Mouse (Mus musculus) liver, adult 2 months (tissue): Measurements from ENCODE around the gene Nyap1. TPM values are rescaled to one million over a fixed set of nuclear protein-coding genes. Genes with fewer than 3 reads are reported as not detected.

ENCODE experiments used
- DNase-seq: peaks from one replicate; pipeline ENCODE4 v3.0.0-alpha.2; 2011; ENCODE audit warnings: low read depth, low spot score; ENCODE audit errors: extremely low read depth
- H3K27ac ChIP-seq: fragments of 200-500 bp; replicated peaks from 2 replicates; pipeline ENCODE4 v1.5.1; 2012; ENCODE audit warnings: low read depth, mild to moderate bottlenecking, control low read depth, inconsistent platforms, low read length; ENCODE audit not compliant: insufficient read depth
- H3K27me3 ChIP-seq: fragments of 200-500 bp; 2 replicates; pipeline ENCODE4 v1.6.1; 2012; ENCODE audit warnings: mild to moderate bottlenecking, moderate library complexity, low read length, inconsistent platforms; ENCODE audit not compliant: control insufficient read depth, insufficient read depth
- H3K36me3 ChIP-seq: fragments of 200-500 bp; 2 replicates; pipeline ENCODE4 v1.6.1; 2012; ENCODE audit warnings: low read length, inconsistent platforms; ENCODE audit not compliant: control insufficient read depth, insufficient read depth
- H3K4me1 ChIP-seq: fragments of 200-500 bp; 2 replicates; pipeline ENCODE4 v1.6.1; 2011; ENCODE audit warnings: low read length; ENCODE audit not compliant: control insufficient read depth, insufficient read depth
- H3K4me3 ChIP-seq: fragments of 200-500 bp; 2 replicates; pipeline ENCODE4 v1.5.1; 2011; ENCODE audit warnings: low read depth, mild to moderate bottlenecking, control low read depth, low read length, moderate library complexity; ENCODE audit not compliant: insufficient read depth
- H3K79me2 ChIP-seq: fragments of 200-500 bp; 2 replicates; pipeline ENCODE4 v1.6.1; 2012; ENCODE audit warnings: inconsistent platforms, mild to moderate bottlenecking, low read length, moderate library complexity; ENCODE audit not compliant: control insufficient read depth, insufficient read depth
- H3K9ac ChIP-seq: fragments of 200-500 bp; 2 replicates; pipeline ENCODE4 v1.6.1; 2012; ENCODE audit warnings: low read depth, mild to moderate bottlenecking, control low read depth, inconsistent platforms, low read length
- CTCF ChIP-seq: fragments of 200-500 bp; IDR thresholded peaks from 2 replicates; pipeline ENCODE4 v1.5.1; 2011; ENCODE audit warnings: low read depth, low read length, control low read depth
- POLR2A ChIP-seq: fragments of 200-500 bp; IDR thresholded peaks from 2 replicates; pipeline ENCODE4 v1.6.1; 2011; ENCODE audit warnings: low read length, control low read depth; ENCODE audit not compliant: insufficient read depth; ENCODE audit errors: extremely low read depth
- WGBS: fragments of 180-500 bp; shearing (Covaris S2); methylation state at CpG from one replicate; pipeline ENCODE4 v1.1.7; 2018; 5-methylcytosine and 5-hydroxymethylcytosine counted together
- polyA plus RNA-seq: library from polyadenylated mRNA; depleted of rRNA; stranded (reverse); fragments of >200 nt; gene quantifications from 2 replicates; pipeline ENCODE4 v1.2.3, GENCODE M21; 2012; rRNA removed
- total RNA-seq: library from RNA; depleted of rRNA; stranded (reverse); fragments of >200 nt; gene quantifications from 2 replicates; pipeline ENCODE4 v1.2.3, GENCODE M21; 2014; rRNA removed

Nyap1 gene
- total and polyA plus RNA-seq, 2 experiments = 0.18 to 0.28 TPM

- DNase-seq = peak; percentile 94
These were observed 57.8 kb downstream of the Nyap1 start for GRCm38 (mm10) chr5:137683388-137684293.

GRCm38 (mm10) chr5:137682526-137682925, 58.9 kb downstream of the Nyap1 start:
- Histone ChIP-seq H3K27me3 (no peaks in the 10 kb centered on the region), H3K36me3 (no peaks in the 10 kb centered on the region), H3K4me1 (peaks cover 18% of the 10 kb centered on the region), H3K9ac (no peak overlapping the region), H3K79me2 (peaks cover 27% of the 10 kb centered on the region; the same call in 1 of the 2 replicates), H3K27ac (0 out of 2 replicates have a peak overlapping the region, but pooled peaks have one; percentile 5), H3K4me3 (no peak overlapping the region)
- 79% methylated on average over 6 of the region's 6 CpGs for WGBS
- TF ChIP-seq POLR2A (no peak), CTCF (no peak)
- no peak for DNase-seq

More at GRCm38 (mm10) chr5:137683388-137684293, 57.8 kb downstream of the Nyap1 start:
- H3K4me3 ChIP-seq = peak overlapping the region; percentile 81
- H3K79me2 ChIP-seq = peaks cover 17% of the 10 kb centered on the region; the same call in 1 of the 2 replicates
- H3K27me3 ChIP-seq = no peaks in the 10 kb centered on the region
- 2% methylated on average over 28 of the region's 28 CpGs for WGBS
- H3K27ac ChIP-seq = peak overlapping the region; percentile 90
- H3K4me1 ChIP-seq = peaks cover 15% of the 10 kb centered on the region
- peak overlapping the region; percentile 86 for H3K9ac ChIP-seq
- no peak for TF ChIP-seq POLR2A
- no peak for TF ChIP-seq CTCF
- H3K36me3 ChIP-seq = no peaks in the 10 kb centered on the region

Other genes starting within 250 kb of the Nyap1 start
- 5.9 and 8.0 TPM in 2 replicates for gene Pop7, start 239.1 kb downstream of the Nyap1 start, total RNA-seq
- 15.4 and 17.8 TPM in 2 replicates for gene Pop7, start 239.1 kb downstream of the Nyap1 start, polyA plus RNA-seq
- 2.7 and 4.2 TPM in 2 replicates for gene Gigyf1, start 223.1 kb downstream of the Nyap1 start, total RNA-seq
- 9.3 and 14.0 TPM in 2 replicates for gene Gigyf1, start 223.1 kb downstream of the Nyap1 start, polyA plus RNA-seq
- not detected in 2 replicates for gene Epo, start 208.4 kb downstream of the Nyap1 start, total RNA-seq
- gene Epo, start 208.4 kb downstream of the Nyap1 start, polyA plus RNA-seq = not detected in 2 replicates
- 87.2 and 134 TPM in 2 replicates for gene Gnb2, start 208.1 kb downstream of the Nyap1 start, total RNA-seq
- 332 and 431 TPM in 2 replicates for gene Gnb2, start 208.1 kb downstream of the Nyap1 start, polyA plus RNA-seq
- gene Actl6b, start 188.1 kb downstream of the Nyap1 start, total RNA-seq = not detected in 2 replicates
- gene Actl6b, start 188.1 kb downstream of the Nyap1 start, polyA plus RNA-seq = not detected in 2 replicates
- 225 and 288 TPM in 2 replicates for gene Tfr2, start 171.8 kb downstream of the Nyap1 start, total RNA-seq
- 478 and 486 TPM in 2 replicates for gene Tfr2, start 171.8 kb downstream of the Nyap1 start, polyA plus RNA-seq
- gene Mospd3, start 140.5 kb downstream of the Nyap1 start, total RNA-seq = 4.3 and 6.5 TPM in 2 replicates
- 84.3 and 98.8 TPM in 2 replicates for gene Mospd3, start 140.5 kb downstream of the Nyap1 start, polyA plus RNA-seq
- gene Pcolce, start 127.8 kb downstream of the Nyap1 start, total RNA-seq = 4.4 and 6.7 TPM in 2 replicates
- 11.9 TPM in 2 replicates for gene Pcolce, start 127.8 kb downstream of the Nyap1 start, polyA plus RNA-seq
- gene Fbxo24, start 112.6 kb downstream of the Nyap1 start, total RNA-seq = 0.07 TPM in 1 of 2 replicates, not detected in the other
- gene Fbxo24, start 112.6 kb downstream of the Nyap1 start, polyA plus RNA-seq = 0.05 and 0.06 TPM in 2 replicates
- gene Lrch4, start 112.5 kb downstream of the Nyap1 start, total RNA-seq = 0.74 and 1.1 TPM in 2 replicates
- 10.7 and 15.0 TPM in 2 replicates for gene Lrch4, start 112.5 kb downstream of the Nyap1 start, polyA plus RNA-seq
- gene Gm20605, start 112.4 kb downstream of the Nyap1 start, total RNA-seq = 0.74 and 1.5 TPM in 2 replicates
- 4.3 and 5.6 TPM in 2 replicates for gene Gm20605, start 112.4 kb downstream of the Nyap1 start, polyA plus RNA-seq
- 0.65 and 1.6 TPM in 2 replicates for gene Sap25, start 100.3 kb downstream of the Nyap1 start, total RNA-seq
- gene Sap25, start 100.3 kb downstream of the Nyap1 start, polyA plus RNA-seq = 13.0 and 22.7 TPM in 2 replicates
- 0.07 TPM in 1 of 2 replicates, not detected in the other for gene Irs3, start 95.9 kb downstream of the Nyap1 start, total RNA-seq
- 0.07 and 0.20 TPM in 2 replicates for gene Irs3, start 95.9 kb downstream of the Nyap1 start, polyA plus RNA-seq
- 14.8 and 22.1 TPM in 2 replicates for gene Agfg2, start 56.9 kb downstream of the Nyap1 start, total RNA-seq
- 35.9 and 42.2 TPM in 2 replicates for gene Agfg2, start 56.9 kb downstream of the Nyap1 start, polyA plus RNA-seq
- 4.4 and 4.5 TPM in 2 replicates for gene Tsc22d4, start 4.1 kb upstream of the Nyap1 start, total RNA-seq
- 11.4 and 22.1 TPM in 2 replicates for gene Tsc22d4, start 4.1 kb upstream of the Nyap1 start, polyA plus RNA-seq
- gene Ppp1r35, start 37.2 kb upstream of the Nyap1 start, total RNA-seq = 11.5 and 16.7 TPM in 2 replicates
- gene Ppp1r35, start 37.2 kb upstream of the Nyap1 start, polyA plus RNA-seq = 28.9 and 34.0 TPM in 2 replicates
- gene Mepce, start 46.0 kb upstream of the Nyap1 start, total RNA-seq = 13.7 and 15.9 TPM in 2 replicates
- 16.3 and 18.7 TPM in 2 replicates for gene Mepce, start 46.0 kb upstream of the Nyap1 start, polyA plus RNA-seq
- 3.3 and 4.2 TPM in 2 replicates for gene Zcwpw1, start 46.2 kb upstream of the Nyap1 start, total RNA-seq
- 1.7 and 1.9 TPM in 2 replicates for gene Zcwpw1, start 46.2 kb upstream of the Nyap1 start, polyA plus RNA-seq
- 3.2 TPM in 2 replicates for gene Pilra, start 94.7 kb upstream of the Nyap1 start, total RNA-seq
- 2.3 and 2.4 TPM in 2 replicates for gene Pilra, start 94.7 kb upstream of the Nyap1 start, polyA plus RNA-seq
- 3.2 and 6.1 TPM in 2 replicates for gene Pilrb1, start 116.5 kb upstream of the Nyap1 start, total RNA-seq
- gene Pilrb1, start 116.5 kb upstream of the Nyap1 start, polyA plus RNA-seq = 2.7 and 5.1 TPM in 2 replicates
- gene Pilrb2, start 130.2 kb upstream of the Nyap1 start, total RNA-seq = 2.1 and 3.7 TPM in 2 replicates
- gene Pilrb2, start 130.2 kb upstream of the Nyap1 start, polyA plus RNA-seq = 2.2 and 4.4 TPM in 2 replicates
- 141 and 173 TPM in 2 replicates for gene Cyp3a13, start 180.0 kb upstream of the Nyap1 start, total RNA-seq
- gene Cyp3a13, start 180.0 kb upstream of the Nyap1 start, polyA plus RNA-seq = 22.9 and 28.6 TPM in 2 replicates
- gene Gjc3, start 221.5 kb upstream of the Nyap1 start, total RNA-seq = 0.47 and 0.55 TPM in 2 replicates
- gene Gjc3, start 221.5 kb upstream of the Nyap1 start, polyA plus RNA-seq = 0.18 and 0.44 TPM in 2 replicates
- 1,462 and 1,614 TPM in 2 replicates for gene Azgp1, start 239.9 kb upstream of the Nyap1 start, total RNA-seq
- 1,097 and 1,209 TPM in 2 replicates for gene Azgp1, start 239.9 kb upstream of the Nyap1 start, polyA plus RNA-seq